In genomic region chr2:120082416-120082815, GRCm38 (mm10) we compare ENCODE assay signal across 11 mouse cellular contexts.
"Had no signal": no experiment of that assay in that cellular context is flagged by ENCODE, and none has a peak within 500 bp of the region (broad histone marks: within the 10 kb centered on the region; RNA-seq: fewer than 3 reads in every experiment).

No protein-coding gene starts in this region.

- H3K4me3 ChIP-seq: kidney, embryonic 15.5 days; limb, embryonic 10.5 days; liver, embryonic 12.5 days; midbrain, embryonic 13.5 days had no signal

- H3K27ac ChIP-seq: kidney, embryonic 15.5 days; limb, embryonic 10.5 days; liver, embryonic 12.5 days; midbrain, embryonic 13.5 days had no signal

- DNase-seq: kidney, adult 18-20 months; kidney, postnatal 25 days; layer of hippocampus, adult 9-11 months; liver, postnatal 0 days; right cerebral cortex, postnatal 14 days; thymus, adult 18-20 months; thymus, postnatal 14 days had no signal
